Mouse (Mus musculus): ENCODE data around the gene Shc3. TPM values are rescaled to one million over a fixed set of nuclear protein-coding genes. Genes with fewer than 3 reads are reported as not detected.

The Shc3 gene
- 2.8 and 3.6 TPM in 2 replicates for polyA plus RNA-seq (2016; fragmentation: Nextera tagmentation; extraction: Ambion mirVana)

DNA sequence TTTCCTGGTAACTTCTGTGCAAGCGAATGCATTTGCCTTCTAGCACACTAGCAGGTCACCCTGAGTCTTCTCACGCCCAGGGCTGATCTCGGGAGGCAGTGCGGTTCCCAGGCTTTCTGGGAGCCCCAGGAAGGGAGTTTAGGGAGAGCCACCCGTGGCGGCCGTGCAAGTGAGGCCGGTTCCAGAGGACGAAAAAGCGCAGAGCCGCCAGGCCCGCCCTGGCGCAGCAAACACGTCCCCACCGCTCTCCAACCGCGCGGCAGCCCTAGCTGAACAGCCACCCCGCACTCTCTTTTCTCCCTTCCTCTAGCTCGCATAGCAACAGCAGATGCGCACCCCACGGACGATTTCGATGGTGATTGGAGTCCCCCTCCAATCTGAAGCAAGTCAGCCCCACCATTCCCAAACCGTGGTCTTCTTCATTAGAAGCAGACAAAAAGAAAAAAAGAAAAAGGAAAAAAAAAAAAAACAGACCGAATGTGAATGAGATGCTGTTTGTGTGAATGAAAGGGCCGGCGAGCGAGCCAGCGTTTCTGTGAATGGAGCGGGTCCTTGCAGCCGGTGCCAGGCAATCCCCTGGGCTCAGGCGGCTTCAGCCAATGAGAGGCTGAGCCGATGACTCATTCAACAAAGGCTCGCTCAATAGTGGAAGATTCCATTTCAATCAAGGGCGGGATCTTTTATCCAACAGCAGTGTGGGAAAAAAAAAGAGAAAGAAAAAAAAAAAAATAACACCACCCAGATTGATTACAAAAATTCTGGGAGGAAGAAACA lies at the start of gene Shc3:
Shc3 (minus strand) TSS at position 509 of the 774 bp plus-strand sequence.
- Histone ChIP-seq H3K27me3 (ENCODE audit: low read depth, poor library complexity, severe bottlenecking) (peaks cover 70% of the 10 kb centered on the region), H3K36me3 (no peaks in the 10 kb centered on the region), H3K4me3 (peak within 1 kb of the TSS; percentile 77), H3K9me3 (replicated peaks) (no peaks in the 10 kb centered on the region), H3K4me1 (peaks cover 68% of the 10 kb centered on the region), H3K27ac (replicated peaks) (peak within 1 kb of the TSS; percentile 92)
- peak; percentile 89 for DNase-seq (ENCODE audit: low spot score)
- WGBS: under 1% methylated on average over 36 of the region's 36 CpGs

DNA sequence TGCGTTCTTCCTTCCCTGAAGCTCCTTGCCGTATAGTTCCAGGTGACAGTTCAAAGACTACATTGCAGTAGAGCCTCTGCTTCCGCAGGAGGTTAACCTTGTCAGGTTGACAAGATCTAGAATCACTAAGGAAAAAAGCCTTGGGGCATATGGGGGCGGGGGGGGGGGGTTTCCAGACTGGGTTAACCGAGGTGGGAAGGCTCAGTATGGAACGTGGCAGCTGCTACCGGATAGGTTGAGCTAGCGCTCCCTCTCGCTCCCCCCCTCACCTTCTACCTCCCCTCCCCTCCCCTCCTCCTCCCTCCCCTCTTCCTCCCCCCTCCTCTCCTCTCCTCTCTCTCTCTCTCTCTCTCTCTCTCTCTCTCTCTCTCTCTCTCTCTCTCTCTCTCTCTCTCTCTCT lies 49.4 kb upstream of the Shc3 start:
- peaks cover 30% of the 10 kb centered on the region for H3K4me1 ChIP-seq
- no peaks in the 10 kb centered on the region for H3K36me3 ChIP-seq
- no peak for DNase-seq (ENCODE audit: low spot score)
- 36% methylated on average over 9 of the region's 9 CpGs for WGBS
- no peaks in the 10 kb centered on the region for H3K9me3 ChIP-seq (replicated peaks)
- H3K4me3 ChIP-seq: peak overlapping the region; percentile 1; the same call in 1 of the 2 replicates
- H3K27ac ChIP-seq (replicated peaks): no peak overlapping the region
- no peaks in the 10 kb centered on the region for H3K27me3 ChIP-seq (ENCODE audit: low read depth, poor library complexity, severe bottlenecking)

GRCm38 (mm10) chr13:51617861-51618260 lies 48.6 kb upstream of the Shc3 start:
- Histone ChIP-seq H3K9me3 (replicated peaks) (no peaks in the 10 kb centered on the region), H3K27me3 (ENCODE audit: low read depth, poor library complexity, severe bottlenecking) (no peaks in the 10 kb centered on the region), H3K27ac (replicated peaks) (no peak overlapping the region), H3K4me3 (no peak overlapping the region), H3K4me1 (peaks cover 30% of the 10 kb centered on the region), H3K36me3 (no peaks in the 10 kb centered on the region)
- DNase-seq (ENCODE audit: low spot score): peak; percentile 78
- 23% methylated on average over 6 of the region's 6 CpGs for WGBS

DNA sequence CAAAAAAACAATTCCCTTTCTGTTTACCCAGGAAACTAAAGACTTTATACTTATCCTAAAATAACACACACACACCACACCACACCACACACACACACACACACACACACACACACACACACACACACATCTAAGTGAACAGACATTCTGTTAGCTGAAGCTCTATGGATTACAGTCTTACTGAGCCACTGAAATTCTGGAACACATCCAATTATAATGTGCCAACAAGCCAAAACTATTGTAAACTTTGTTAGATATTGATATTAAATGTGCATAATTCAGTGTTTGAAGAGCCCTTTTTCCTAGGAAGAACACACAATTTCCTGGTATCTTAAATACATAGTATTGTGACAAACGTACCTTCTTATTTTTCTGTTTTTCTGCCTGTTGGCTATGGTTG lies 48.1 kb upstream of the Shc3 start:
- Histone ChIP-seq H3K4me1 (peaks cover 30% of the 10 kb centered on the region), H3K36me3 (no peaks in the 10 kb centered on the region), H3K27ac (replicated peaks) (no peak overlapping the region), H3K4me3 (no peak overlapping the region), H3K9me3 (replicated peaks) (no peaks in the 10 kb centered on the region), H3K27me3 (ENCODE audit: low read depth, poor library complexity, severe bottlenecking) (no peaks in the 10 kb centered on the region)
- DNase-seq (ENCODE audit: low spot score): no peak
- WGBS: 66% methylated on average over 1 of the region's 1 CpGs

GRCm38 (mm10) chr13:51616417-51617044 lies 47.3 kb upstream of the Shc3 start:
- Histone ChIP-seq H3K36me3 (no peaks in the 10 kb centered on the region), H3K4me1 (peaks cover 30% of the 10 kb centered on the region), H3K4me3 (no peak overlapping the region), H3K27me3 (ENCODE audit: low read depth, poor library complexity, severe bottlenecking) (no peaks in the 10 kb centered on the region), H3K9me3 (replicated peaks) (no peaks in the 10 kb centered on the region), H3K27ac (replicated peaks) (no peak overlapping the region)
- WGBS: 13% methylated on average over 12 of the region's 12 CpGs
- no peak for DNase-seq (ENCODE audit: low spot score)

DNA sequence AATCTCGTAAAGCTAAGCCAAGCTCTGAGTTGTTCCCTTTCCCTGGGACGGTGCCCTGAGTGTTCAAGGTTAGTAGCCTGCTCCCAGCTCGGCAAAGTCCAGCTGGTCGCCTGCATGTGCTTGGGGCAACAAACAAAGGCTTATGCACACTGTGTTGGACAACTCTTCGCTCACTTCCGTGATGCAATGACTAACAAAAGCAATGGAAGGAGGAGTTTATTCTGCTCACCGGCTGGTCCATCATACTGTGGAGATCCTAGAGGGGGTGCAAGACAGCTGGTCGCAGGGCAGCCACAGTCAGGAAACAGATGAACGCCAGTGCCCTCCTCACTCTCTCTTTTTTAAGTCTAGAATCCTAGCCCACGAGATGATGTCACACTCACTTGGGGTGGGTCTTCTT lies 46.6 kb upstream of the Shc3 start:
- Histone ChIP-seq H3K4me3 (no peak overlapping the region), H3K36me3 (no peaks in the 10 kb centered on the region), H3K27me3 (ENCODE audit: low read depth, poor library complexity, severe bottlenecking) (no peaks in the 10 kb centered on the region), H3K27ac (replicated peaks) (no peak overlapping the region; the same call in 1 of the 2 replicates), H3K9me3 (replicated peaks) (no peaks in the 10 kb centered on the region), H3K4me1 (peaks cover 38% of the 10 kb centered on the region)
- no peak for DNase-seq (ENCODE audit: low spot score)
- 75% methylated on average over 10 of the region's 10 CpGs for WGBS

- peaks cover 22% of the 10 kb centered on the region for H3K4me1 ChIP-seq
- WGBS: 57% methylated on average over 5 of the region's 5 CpGs
- DNase-seq (ENCODE audit: low spot score): no peak
- no peak overlapping the region for H3K4me3 ChIP-seq
- no peaks in the 10 kb centered on the region for H3K27me3 ChIP-seq (ENCODE audit: low read depth, poor library complexity, severe bottlenecking)
- H3K9me3 ChIP-seq (replicated peaks): no peaks in the 10 kb centered on the region
- no peaks in the 10 kb centered on the region for H3K36me3 ChIP-seq
- no peak overlapping the region for H3K27ac ChIP-seq (replicated peaks)
Measured at GRCm38 (mm10) chr13:51611500-51611899, 42.3 kb upstream of the Shc3 start.

GRCm38 (mm10) chr13:51611060-51611459 lies 41.8 kb upstream of the Shc3 start:
- no peaks in the 10 kb centered on the region for H3K9me3 ChIP-seq (replicated peaks)
- WGBS: 26% methylated on average over 9 of the region's 9 CpGs
- H3K36me3 ChIP-seq: no peaks in the 10 kb centered on the region
- no peak overlapping the region for H3K4me3 ChIP-seq
- H3K4me1 ChIP-seq: peaks cover 17% of the 10 kb centered on the region
- no peaks in the 10 kb centered on the region for H3K27me3 ChIP-seq (ENCODE audit: low read depth, poor library complexity, severe bottlenecking)
- DNase-seq (ENCODE audit: low spot score): no peak
- no peak overlapping the region for H3K27ac ChIP-seq (replicated peaks)

- WGBS: 99% methylated on average over 7 of the region's 7 CpGs
- Histone ChIP-seq H3K36me3 (no peaks in the 10 kb centered on the region), H3K4me1 (peaks cover 11% of the 10 kb centered on the region), H3K4me3 (no peak overlapping the region), H3K27ac (replicated peaks) (no peak overlapping the region), H3K27me3 (ENCODE audit: low read depth, poor library complexity, severe bottlenecking) (no peaks in the 10 kb centered on the region), H3K9me3 (replicated peaks) (no peaks in the 10 kb centered on the region)
- DNase-seq (ENCODE audit: low spot score): no peak
Measured at GRCm38 (mm10) chr13:51609231-51609630, 40.0 kb upstream of the Shc3 start.

- H3K27ac ChIP-seq (replicated peaks): peak overlapping the region; percentile 70
- no peaks in the 10 kb centered on the region for H3K9me3 ChIP-seq (replicated peaks)
- peaks cover 15% of the 10 kb centered on the region for H3K4me1 ChIP-seq
- H3K36me3 ChIP-seq: no peaks in the 10 kb centered on the region
- peak; percentile 34 for DNase-seq (ENCODE audit: low spot score)
- H3K4me3 ChIP-seq: peak overlapping the region; percentile 28; the same call in 1 of the 2 replicates
- 37% methylated on average over 4 of the region's 4 CpGs for WGBS
- no peaks in the 10 kb centered on the region for H3K27me3 ChIP-seq (ENCODE audit: low read depth, poor library complexity, severe bottlenecking)
Measured at GRCm38 (mm10) chr13:51603894-51604244, 34.6 kb upstream of the Shc3 start.

GRCm38 (mm10) chr13:51603221-51603893 lies 34.1 kb upstream of the Shc3 start:
- Histone ChIP-seq H3K36me3 (no peaks in the 10 kb centered on the region), H3K9me3 (replicated peaks) (no peaks in the 10 kb centered on the region), H3K27ac (replicated peaks) (peak overlapping the region; percentile 70), H3K4me1 (peaks cover 15% of the 10 kb centered on the region), H3K27me3 (ENCODE audit: low read depth, poor library complexity, severe bottlenecking) (no peaks in the 10 kb centered on the region), H3K4me3 (peak overlapping the region; percentile 28)
- 45% methylated on average over 16 of the region's 16 CpGs for WGBS
- DNase-seq (ENCODE audit: low spot score): peak; percentile 68

DNA sequence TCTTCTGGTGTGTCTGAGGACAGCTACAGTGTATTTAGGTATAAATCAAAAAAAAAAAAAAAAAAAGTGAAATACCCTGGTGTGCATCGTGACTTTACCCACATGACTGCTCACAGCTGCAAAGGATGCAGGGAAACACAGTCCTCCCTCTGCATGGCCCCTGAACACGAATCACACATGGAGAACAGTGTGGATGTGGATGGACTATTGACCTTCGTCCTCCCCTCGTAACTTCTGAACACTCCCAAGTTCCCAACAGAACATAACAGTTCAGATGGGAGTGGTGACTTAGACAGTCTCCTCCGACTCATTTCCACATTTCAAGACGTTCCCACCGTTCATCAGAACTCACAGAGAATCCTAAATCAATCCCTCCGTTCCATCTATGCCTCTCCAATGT lies 33.5 kb upstream of the Shc3 start:
- Histone ChIP-seq H3K27me3 (ENCODE audit: low read depth, poor library complexity, severe bottlenecking) (no peaks in the 10 kb centered on the region), H3K27ac (replicated peaks) (peak overlapping the region; percentile 70), H3K36me3 (no peaks in the 10 kb centered on the region), H3K4me1 (peaks cover 15% of the 10 kb centered on the region), H3K4me3 (no peak overlapping the region), H3K9me3 (replicated peaks) (no peaks in the 10 kb centered on the region)
- no peak for DNase-seq (ENCODE audit: low spot score)
- 86% methylated on average over 8 of the region's 8 CpGs for WGBS

- Histone ChIP-seq H3K36me3 (no peaks in the 10 kb centered on the region), H3K27ac (replicated peaks) (no peak overlapping the region), H3K4me3 (no peak overlapping the region), H3K9me3 (replicated peaks) (no peaks in the 10 kb centered on the region), H3K4me1 (peaks cover 18% of the 10 kb centered on the region), H3K27me3 (ENCODE audit: low read depth, poor library complexity, severe bottlenecking) (peaks cover 18% of the 10 kb centered on the region)
- 92% methylated on average over 8 of the region's 8 CpGs for WGBS
- no peak for DNase-seq (ENCODE audit: low spot score)
Measured at GRCm38 (mm10) chr13:51600169-51600568, 30.9 kb upstream of the Shc3 start.
